Mouse (Mus musculus) bone marrow macrophage, adult 2 months (primary cell): ENCODE results near the gene Fam207a. TPM values are rescaled to one million over a fixed set of nuclear protein-coding genes. Genes with fewer than 3 reads are reported as not detected.

Experiments used
- H3K27ac ChIP-seq: 2 replicates; pipeline ENCODE4 v1.5.1; 2012; ENCODE audit warnings: low read depth, low read length; ENCODE audit not compliant: insufficient read depth
- H3K4me1 ChIP-seq: 2 replicates; pipeline ENCODE4 v1.6.1; 2012; ENCODE audit warnings: low read length; ENCODE audit not compliant: control insufficient read depth, insufficient read depth
- H3K4me3 ChIP-seq: 2 replicates; pipeline ENCODE4 v1.5.1; 2012; ENCODE audit warnings: mild to moderate bottlenecking, low read length, moderate library complexity; ENCODE audit not compliant: insufficient read depth
- CTCF ChIP-seq: IDR thresholded peaks from 2 replicates; pipeline ENCODE4 v1.5.1; 2012; ENCODE audit warnings: low read depth, mild to moderate bottlenecking, low read length, moderate library complexity
- POLR2A ChIP-seq: IDR thresholded peaks from 2 replicates; pipeline ENCODE4 v1.6.1; 2012; ENCODE audit warnings: mild to moderate bottlenecking, low read depth, low read length, borderline replicate concordance
- polyA plus RNA-seq: library from polyadenylated mRNA; stranded (reverse); fragments of >200 nt; gene quantifications from 2 replicates; pipeline ENCODE4 v1.2.4, GENCODE M21; 2012; ENCODE audit not compliant: missing spikeins, insufficient read depth, insufficient read length

Fam207a gene
- polyA plus RNA-seq, 1 experiment: 22.8 TPM

DNA sequence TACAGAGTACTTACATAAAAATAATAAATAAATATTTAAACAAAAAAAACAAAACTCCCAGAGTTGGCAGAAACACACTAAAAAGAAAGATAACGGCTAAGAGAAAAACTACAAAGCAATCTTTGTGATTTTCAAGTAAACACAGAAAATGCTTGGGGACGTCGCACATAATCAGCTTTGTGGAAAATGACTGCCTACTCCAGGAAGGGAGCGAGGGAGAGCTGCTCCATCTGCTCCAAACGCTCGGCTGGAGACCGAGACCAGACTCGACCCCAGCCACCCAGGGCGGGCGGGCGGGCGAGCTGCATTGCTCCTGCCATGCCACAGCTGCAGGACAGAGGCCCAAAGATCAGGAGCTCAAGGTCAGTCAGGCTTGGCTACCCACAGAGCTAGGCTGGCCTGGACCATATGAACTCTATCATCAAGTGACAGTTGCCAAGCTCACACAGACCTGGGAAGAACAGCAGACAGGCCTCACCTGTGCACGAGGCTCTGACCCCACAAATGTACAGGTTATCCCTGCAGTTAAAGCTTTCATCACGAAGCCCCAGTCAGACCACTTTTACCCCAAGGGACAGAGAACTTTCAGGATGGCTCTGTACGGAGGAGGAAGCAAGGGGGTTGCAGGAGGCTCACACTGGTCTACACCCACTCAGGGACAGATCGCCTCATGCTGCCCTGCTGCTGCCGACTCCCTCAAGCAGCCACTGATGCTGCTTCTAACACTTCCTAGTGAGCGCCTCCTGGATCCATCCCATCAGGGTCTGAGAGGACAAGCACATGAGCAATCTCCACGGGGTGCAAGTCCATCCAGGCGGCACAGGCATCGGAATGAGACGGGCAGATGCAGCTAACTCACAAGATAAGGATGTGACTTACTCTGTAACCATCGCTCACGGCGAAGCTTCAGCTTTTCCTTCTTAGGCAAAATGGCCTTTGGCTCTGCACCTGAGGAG lies 12.3 kb downstream of the Fam207a start:
- H3K27ac ChIP-seq: no peak overlapping the region
- no peak for TF ChIP-seq CTCF
- no peak for TF ChIP-seq POLR2A
- H3K4me1 ChIP-seq: peaks cover 20% of the 10 kb centered on the region
- no peak overlapping the region for H3K4me3 ChIP-seq

DNA sequence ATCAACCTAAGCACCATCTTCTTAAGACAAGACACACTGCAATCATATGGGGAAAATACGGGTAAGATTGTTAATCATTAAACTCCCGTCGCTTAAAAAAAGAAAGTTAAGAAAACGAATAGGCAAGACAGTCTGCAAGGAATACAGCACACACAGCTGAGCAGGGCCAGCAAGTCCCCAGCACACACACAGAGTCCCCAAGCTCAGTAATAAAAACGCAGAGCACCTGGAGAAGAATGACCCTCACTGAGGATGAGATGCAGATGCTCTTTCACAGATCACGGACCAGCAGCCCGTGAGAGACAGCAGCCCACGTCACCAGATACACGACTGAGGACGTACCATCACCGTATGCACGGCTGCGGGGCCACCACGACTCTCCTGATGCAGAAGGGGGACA lies 14.9 kb downstream of the Fam207a start:
- TF ChIP-seq CTCF: no peak
- no peak overlapping the region for H3K27ac ChIP-seq
- no peaks in the 10 kb centered on the region for H3K4me1 ChIP-seq
- H3K4me3 ChIP-seq: no peak overlapping the region

DNA sequence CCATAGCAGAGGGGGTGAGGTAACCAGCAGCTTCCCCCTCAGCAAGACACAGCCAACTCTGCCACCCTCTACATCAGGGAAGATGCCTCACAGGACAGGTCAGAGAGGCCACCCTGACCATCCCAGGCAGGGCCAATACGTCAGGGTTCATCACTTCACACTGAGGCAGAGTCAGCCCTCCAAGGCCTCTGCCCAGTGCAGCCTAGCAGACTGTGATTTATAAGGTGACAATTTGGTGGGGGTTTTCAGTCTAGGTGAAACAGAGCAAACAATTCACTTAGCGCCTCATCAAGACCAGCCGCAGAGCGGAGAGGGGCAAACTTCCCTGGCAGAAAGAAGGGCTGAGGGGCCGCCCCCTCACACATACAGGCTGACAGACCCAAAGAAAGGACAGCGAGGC lies 17.3 kb downstream of the Fam207a start:
- no peak overlapping the region for H3K27ac ChIP-seq
- no peak overlapping the region for H3K4me3 ChIP-seq
- TF ChIP-seq POLR2A (no peak), CTCF (no peak)
- H3K4me1 ChIP-seq: no peaks in the 10 kb centered on the region

DNA sequence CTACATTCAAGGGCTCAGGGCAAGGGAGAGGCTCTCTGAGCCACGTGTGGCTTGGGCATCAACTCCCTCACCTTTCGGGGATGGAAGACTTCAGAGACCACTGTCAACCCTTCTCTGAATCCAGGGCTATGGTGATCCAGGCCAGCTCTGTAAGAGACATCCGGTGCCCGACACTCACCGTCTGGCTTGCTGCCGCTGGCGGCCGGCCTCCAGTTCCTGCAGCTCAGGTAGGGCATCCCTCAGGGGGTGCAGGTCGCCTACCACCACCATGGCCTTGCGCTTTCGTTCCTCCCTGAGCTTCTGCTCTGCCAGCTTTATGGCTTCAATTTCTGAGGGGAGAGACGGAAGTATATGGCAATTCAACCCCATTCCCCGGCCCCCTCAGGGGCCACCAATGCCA lies 18.4 kb downstream of the Fam207a start:
- H3K4me1 ChIP-seq: no peaks in the 10 kb centered on the region
- H3K4me3 ChIP-seq: no peak overlapping the region
- no peak overlapping the region for H3K27ac ChIP-seq
- TF ChIP-seq POLR2A: no peak
- no peak for TF ChIP-seq CTCF

DNA sequence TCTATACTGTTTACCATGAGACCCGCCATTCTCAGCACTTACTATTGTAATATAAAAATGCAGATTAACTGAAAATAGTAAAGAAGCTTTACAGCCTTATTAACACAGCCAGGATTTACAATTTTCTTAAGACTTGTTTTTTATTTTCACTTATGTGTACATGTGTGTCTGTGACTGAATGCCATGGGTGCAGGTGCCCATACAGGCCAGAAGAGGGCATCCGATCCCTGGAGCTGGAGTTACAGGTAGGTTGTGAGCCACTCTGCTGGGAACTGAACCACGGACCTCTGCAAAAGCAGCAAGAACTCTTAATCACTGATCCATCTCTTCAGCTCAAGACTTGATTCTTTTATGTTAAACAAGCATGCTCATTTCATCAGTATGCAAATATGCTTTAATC lies 22.7 kb downstream of the Fam207a start:
- Histone ChIP-seq H3K27ac (no peak overlapping the region), H3K4me1 (no peaks in the 10 kb centered on the region), H3K4me3 (no peak overlapping the region)
- no peak for TF ChIP-seq CTCF
- no peak for TF ChIP-seq POLR2A

DNA sequence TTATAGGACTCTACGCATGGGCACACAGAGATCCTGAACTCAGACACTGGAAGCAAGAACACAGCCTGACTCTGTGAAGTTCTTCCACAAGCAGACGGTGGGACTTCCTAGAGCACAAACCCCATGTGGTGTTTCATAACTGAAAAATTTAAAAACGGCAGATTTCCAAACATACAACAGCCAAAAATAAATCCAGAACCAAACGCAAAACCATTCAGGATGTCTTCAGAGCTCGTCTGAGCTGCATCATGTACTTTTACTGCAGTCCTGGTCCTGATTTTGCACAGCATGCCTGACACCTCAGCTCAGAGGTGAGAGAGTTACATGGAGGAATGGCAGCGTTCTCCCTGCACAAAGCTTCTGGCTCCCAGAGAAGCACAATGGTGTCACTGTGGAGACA lies 24.0 kb downstream of the Fam207a start:
- Histone ChIP-seq H3K27ac (no peak overlapping the region), H3K4me1 (no peaks in the 10 kb centered on the region), H3K4me3 (no peak overlapping the region)
- TF ChIP-seq CTCF (no peak), POLR2A (no peak)

DNA sequence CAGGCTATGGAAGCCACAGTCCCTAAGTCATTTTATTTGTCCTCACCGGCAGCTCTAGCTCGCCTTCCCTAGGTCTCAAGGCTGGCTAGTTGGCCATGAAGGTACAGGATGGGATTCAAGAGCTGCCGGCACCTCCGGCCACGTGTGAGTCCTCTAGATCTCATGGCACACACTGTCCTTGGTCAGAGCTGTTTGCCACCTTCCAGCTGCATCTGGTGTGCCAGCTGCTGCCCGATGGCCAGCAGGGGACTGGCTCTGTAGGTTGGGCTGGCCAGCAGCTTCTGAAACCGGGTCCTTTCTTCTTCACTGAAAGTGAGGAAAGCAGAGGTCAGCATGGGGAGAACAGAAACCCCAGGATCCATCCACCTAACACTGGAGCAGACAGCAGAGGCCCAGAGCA lies 27.4 kb downstream of the Fam207a start:
- Histone ChIP-seq H3K4me3 (no peak overlapping the region), H3K27ac (no peak overlapping the region), H3K4me1 (no peaks in the 10 kb centered on the region)
- TF ChIP-seq CTCF (no peak), POLR2A (no peak)

DNA sequence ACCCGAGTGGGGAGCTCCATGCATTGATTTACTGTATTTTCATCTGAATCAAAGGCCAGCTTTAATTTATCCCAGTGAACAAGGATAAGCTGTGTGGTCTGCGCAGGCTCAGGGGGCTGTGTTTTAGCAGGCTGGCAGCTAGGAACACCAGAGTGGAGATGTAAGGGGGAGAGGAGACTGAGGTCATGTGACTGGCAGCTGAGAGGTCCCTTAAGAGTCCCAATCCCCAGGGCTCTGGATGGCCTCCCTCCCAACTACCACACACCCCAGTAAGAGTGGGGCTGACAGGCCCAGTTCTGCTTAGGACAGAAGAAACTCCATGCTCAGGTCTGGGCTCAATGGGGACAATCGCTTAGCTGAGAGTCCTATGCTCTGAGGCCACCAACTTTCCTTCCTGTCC lies 29.8 kb downstream of the Fam207a start:
- no peak overlapping the region for H3K4me3 ChIP-seq
- no peaks in the 10 kb centered on the region for H3K4me1 ChIP-seq
- TF ChIP-seq CTCF (no peak), POLR2A (no peak)
- no peak overlapping the region for H3K27ac ChIP-seq

DNA sequence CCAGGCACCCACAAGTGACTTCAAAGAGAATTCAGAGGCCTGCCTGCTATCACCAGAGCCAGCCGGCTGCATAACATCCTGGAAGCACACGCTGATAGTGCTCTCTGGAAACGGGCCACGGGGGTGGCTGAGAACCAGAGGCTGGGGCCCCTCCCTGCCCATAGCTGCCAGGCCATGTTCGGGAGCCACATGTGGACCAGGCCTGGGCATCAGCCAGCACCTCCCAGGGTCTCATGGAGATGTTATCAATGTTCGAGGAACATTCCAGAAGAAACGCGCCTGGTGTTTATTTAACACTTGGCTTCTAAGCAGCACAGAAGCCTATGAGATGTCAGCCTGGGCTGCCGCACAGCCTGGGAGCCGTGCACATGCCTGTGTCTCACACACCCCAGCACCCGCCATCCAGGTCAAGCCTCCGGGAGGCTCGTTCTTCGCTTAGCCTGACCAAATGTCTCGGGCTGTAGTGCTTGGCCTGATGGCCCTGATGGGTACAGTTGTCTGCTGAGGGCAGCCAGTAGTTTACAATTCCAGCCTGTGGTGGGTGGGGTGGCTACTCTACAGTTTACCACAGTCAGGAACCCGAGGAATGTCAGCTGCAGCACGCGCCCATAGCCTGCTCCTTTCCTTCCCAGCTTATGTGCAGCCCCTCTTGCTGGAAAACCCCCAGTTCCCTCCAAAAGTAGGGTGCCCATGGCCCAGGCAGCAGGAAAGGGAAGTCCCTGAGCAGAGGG lies 31.2 kb downstream of the Fam207a start:
- Histone ChIP-seq H3K4me3 (no peak overlapping the region), H3K4me1 (no peaks in the 10 kb centered on the region), H3K27ac (no peak overlapping the region)
- no peak for TF ChIP-seq POLR2A
- TF ChIP-seq CTCF: no peak

DNA sequence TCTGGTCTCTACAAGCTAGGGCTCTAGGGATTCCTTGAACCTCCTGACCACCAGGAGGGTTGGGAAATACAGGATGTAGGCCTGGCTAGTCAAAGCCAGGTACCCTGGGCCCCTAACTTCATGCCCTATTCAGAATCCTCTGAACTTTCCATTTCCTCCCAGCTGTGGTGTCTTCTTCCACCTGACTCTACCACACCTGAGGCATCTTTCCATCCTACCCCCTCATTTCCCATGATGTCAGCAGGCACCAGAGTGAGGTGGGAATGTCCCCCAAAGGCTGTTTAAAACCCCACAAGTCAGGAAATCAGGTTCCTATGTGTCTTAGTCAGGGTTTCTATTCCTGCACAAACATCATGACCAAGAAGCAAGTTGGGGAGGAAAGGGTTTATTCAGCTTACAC lies 33.8 kb downstream of the Fam207a start:
- Histone ChIP-seq H3K27ac (no peak overlapping the region), H3K4me3 (no peak overlapping the region), H3K4me1 (no peaks in the 10 kb centered on the region)
- TF ChIP-seq POLR2A (no peak), CTCF (no peak)
